Mouse (Mus musculus) midbrain, embryonic 14.5 days (tissue): ENCODE measurements around the gene Foxred1. TPM values are rescaled to one million over a fixed set of nuclear protein-coding genes. Genes with fewer than 3 reads are reported as not detected.

ENCODE experiments used
- ATAC-seq: fragments of 200-750 bp; cut with Nextera tagmentation; 2 replicates; pipeline ENCODE4 v1.8.0; 2017; ENCODE audit warnings: moderate number of reproducible peaks, moderate library complexity; ENCODE audit not compliant: low FRiP score, low TSS enrichment
- DNase-seq: peaks from one replicate; pipeline ENCODE4 v3.0.0-alpha.2; 2015
- H3K27ac ChIP-seq: fragments of 300-500 bp; sonication (generic); replicated peaks from 2 replicates; pipeline ENCODE4 v1.5.1; 2014; ENCODE audit warnings: mild to moderate bottlenecking, low read depth, low read length, moderate library complexity
- H3K27me3 ChIP-seq: fragments of 300-500 bp; sonication (generic); 2 replicates; pipeline ENCODE4 v1.6.1; 2014; ENCODE audit warnings: low read length, control low read depth, mixed read lengths; ENCODE audit not compliant: control insufficient read depth, insufficient read depth
- H3K36me3 ChIP-seq: fragments of 300-500 bp; sonication (generic); 2 replicates; pipeline ENCODE4 v1.6.1; 2014; ENCODE audit warnings: low read length, control low read depth; ENCODE audit not compliant: control insufficient read depth, insufficient read depth
- H3K4me1 ChIP-seq: fragments of 300-500 bp; sonication (generic); 2 replicates; pipeline ENCODE4 v1.6.1; 2014; ENCODE audit warnings: mild to moderate bottlenecking, antibody characterized with exemption, low read length, control low read depth; ENCODE audit not compliant: control insufficient read depth, insufficient read depth
- H3K4me2 ChIP-seq: fragments of 300-500 bp; sonication (generic); 2 replicates; pipeline ENCODE4 v1.6.1; 2014; ENCODE audit warnings: mild to moderate bottlenecking, low read length, moderate library complexity
- H3K4me3 ChIP-seq: fragments of 300-500 bp; sonication (generic); replicated peaks from 2 replicates; pipeline ENCODE4 v1.5.1; 2014; ENCODE audit warnings: low read depth, low read length
- H3K9ac ChIP-seq: fragments of 300-500 bp; sonication (generic); replicated peaks from 2 replicates; pipeline ENCODE4 v1.6.1; 2014; ENCODE audit warnings: mild to moderate bottlenecking, low read length, moderate library complexity
- H3K9me3 ChIP-seq: fragments of 300-500 bp; sonication (generic); 2 replicates; pipeline ENCODE4 v1.6.1; 2016; ENCODE audit warnings: low read length, control low read depth, mixed read lengths; ENCODE audit not compliant: control insufficient read depth
- WGBS: fragments of 180-500 bp; shearing (Covaris S2); extraction: QIAGEN DNeasy Blood & Tissue Kit; methylation state at CpG from one replicate; pipeline ENCODE4 v1.1.7; 2014; 5-methylcytosine and 5-hydroxymethylcytosine counted together
- polyA plus RNA-seq: library from polyadenylated mRNA; unstranded; fragments of >200 nt; fragmentation: Nextera tagmentation; extraction: Ambion mirVana; gene quantifications from 2 replicates; pipeline ENCODE4 v1.2.1, GENCODE M21; 2014

The Foxred1 gene
- polyA plus RNA-seq, 1 experiment from 2014 or later = 40.6 TPM

DNA sequence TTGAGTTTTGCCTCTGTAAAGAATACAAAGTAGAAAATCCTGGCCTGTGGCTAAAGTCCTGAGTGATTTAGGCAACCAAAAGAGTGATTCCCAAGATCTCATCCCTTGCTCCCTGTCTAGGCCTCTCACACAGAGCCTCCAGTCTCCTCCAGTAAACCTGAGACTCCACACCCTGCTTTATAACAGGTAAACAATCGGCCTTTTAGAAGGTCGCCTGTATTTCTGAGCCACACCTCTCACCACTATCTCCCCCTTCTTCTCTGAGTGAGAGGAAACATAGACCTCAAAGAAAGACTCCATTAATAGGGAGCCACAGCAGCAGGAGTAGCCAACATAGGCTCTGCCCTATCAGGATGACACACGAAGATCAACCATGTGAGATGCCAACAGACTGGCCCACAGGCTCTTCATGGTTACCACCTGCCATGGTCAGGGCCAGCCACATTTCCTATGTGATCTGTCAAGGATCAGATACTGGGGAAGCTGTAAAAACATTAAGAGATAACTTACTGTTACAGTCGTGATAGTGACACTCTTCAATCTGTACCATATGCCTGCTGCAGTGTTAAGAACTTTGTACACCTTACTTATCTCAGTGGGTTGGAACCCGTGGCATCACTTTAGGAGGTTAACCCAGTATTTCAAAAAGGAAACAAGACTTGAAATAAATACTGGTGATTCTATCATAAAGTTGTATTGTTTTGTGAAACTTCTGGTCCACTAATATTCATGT, 46.5 kb downstream of the Foxred1 start:
- Histone ChIP-seq H3K27ac (no peak overlapping the region), H3K4me1 (no peaks in the 10 kb centered on the region), H3K4me2 (no peak overlapping the region), H3K4me3 (no peak overlapping the region), H3K27me3 (no peaks in the 10 kb centered on the region), H3K9me3 (no peaks in the 10 kb centered on the region), H3K36me3 (peaks cover 9% of the 10 kb centered on the region), H3K9ac (no peak overlapping the region)
- ATAC-seq = no peak
- 89% methylated on average over 5 of the region's 5 CpGs for WGBS
- DNase-seq = no peak

DNA sequence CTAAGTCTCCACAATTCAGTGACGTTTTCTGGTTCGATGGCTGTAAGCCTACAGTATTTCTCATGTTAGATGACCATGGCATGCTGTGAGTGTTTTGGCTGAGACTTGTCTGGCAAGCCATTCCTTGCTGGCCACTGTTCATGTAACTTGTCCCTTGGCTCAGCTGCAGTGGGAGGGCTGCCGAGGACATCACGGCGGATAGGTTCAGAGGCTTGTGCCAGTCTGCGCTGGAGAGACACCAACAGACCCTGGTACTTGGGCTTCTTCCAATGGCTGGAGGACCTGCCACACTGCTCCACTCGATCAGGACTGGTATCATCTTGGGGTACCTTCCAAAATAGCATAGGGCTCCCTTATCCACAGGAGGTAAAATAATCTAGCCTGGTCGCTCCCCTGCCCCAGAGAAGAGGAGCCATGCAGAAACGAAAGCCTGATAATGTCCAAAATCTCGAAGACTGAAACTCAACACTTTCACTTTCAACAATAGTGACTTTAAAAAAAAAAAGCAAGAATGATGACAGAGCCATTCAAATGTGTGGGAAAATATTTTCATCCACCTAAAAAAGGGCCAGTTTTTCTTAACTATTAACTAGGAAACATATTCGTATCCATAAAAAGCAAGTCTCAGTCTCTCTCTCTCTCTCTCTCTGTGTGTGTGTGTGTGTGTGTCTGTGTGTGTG, 47.7 kb downstream of the Foxred1 start:
- Histone ChIP-seq H3K9ac (no peak overlapping the region), H3K4me3 (no peak overlapping the region), H3K27me3 (no peaks in the 10 kb centered on the region), H3K36me3 (peaks cover 6% of the 10 kb centered on the region; the same call in 1 of the 2 replicates), H3K4me2 (no peak overlapping the region), H3K4me1 (no peaks in the 10 kb centered on the region), H3K9me3 (no peaks in the 10 kb centered on the region), H3K27ac (no peak overlapping the region)
- WGBS = 93% methylated on average over 11 of the region's 11 CpGs
- no peak for ATAC-seq
- no peak for DNase-seq

DNA sequence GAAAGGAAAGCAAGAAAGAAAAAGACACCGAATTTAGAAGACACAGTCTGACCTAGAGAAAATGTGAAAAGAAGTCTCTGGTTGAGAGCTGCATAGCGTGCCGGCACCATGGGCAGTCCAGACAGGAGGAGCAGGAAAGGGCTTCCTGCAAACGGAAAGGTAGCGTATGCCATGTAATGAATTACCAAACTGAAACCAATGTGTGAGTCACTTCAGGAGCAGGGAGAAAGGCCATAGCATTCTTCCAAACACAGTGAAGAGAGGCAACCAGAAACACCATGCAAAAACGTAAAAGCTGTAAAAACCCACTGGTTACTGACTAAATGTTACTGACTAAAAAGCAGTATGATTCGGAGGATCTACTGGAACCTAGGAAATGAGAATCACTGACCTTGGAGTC, 49.1 kb downstream of the Foxred1 start:
- Histone ChIP-seq H3K36me3 (peaks cover 6% of the 10 kb centered on the region; the same call in 1 of the 2 replicates), H3K27me3 (no peaks in the 10 kb centered on the region), H3K4me3 (no peak overlapping the region), H3K4me2 (no peak overlapping the region), H3K27ac (no peak overlapping the region), H3K9ac (no peak overlapping the region), H3K9me3 (no peaks in the 10 kb centered on the region), H3K4me1 (no peaks in the 10 kb centered on the region)
- no peak for ATAC-seq
- WGBS = 94% methylated on average over 7 of the region's 7 CpGs
- DNase-seq = no peak

DNA sequence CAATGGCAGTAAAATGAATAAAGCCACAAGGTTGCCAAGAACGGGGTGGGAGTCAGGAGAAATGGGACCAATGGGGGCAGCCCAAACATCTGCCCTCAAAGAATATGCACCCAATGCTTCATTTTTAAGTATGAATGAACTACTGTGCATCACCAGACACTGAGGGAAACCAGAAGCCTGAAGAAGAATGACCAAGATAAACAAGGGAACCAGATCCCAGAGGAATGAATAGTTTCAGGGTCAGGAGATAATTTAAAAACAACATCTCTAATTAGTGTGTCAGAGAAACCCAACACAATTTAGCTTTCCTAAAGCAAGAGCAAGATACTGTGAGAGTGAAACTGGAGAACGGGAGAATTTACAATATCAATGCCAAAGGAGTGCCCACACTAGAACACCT, 50.2 kb downstream of the Foxred1 start:
- Histone ChIP-seq H3K4me1 (no peaks in the 10 kb centered on the region), H3K4me2 (no peak overlapping the region), H3K36me3 (peaks cover 6% of the 10 kb centered on the region; the same call in 1 of the 2 replicates), H3K27me3 (no peaks in the 10 kb centered on the region), H3K27ac (no peak overlapping the region), H3K4me3 (no peak overlapping the region), H3K9me3 (no peaks in the 10 kb centered on the region), H3K9ac (no peak overlapping the region)
- DNase-seq (no peak), ATAC-seq (no peak)
- WGBS = 92% methylated on average over 2 of the region's 2 CpGs

DNA sequence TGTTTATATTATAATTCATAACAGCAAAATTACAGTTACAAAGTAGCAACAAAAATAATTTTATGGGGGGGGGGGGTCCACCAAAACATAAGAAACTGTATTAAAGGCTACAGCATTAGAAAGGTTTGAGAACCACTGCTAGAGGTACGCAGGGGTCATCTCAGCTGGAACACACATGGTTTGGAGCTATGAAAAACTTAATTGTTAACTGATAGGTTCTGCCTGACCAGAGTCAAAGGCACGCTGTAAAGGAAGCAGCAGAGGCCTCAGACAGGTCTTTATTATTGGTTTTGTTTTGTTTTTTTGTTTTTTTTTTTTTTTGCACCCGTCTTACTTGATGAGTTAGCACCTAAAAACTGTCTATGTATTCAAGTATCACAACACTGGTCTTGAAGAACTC, 52.4 kb downstream of the Foxred1 start:
- H3K36me3 ChIP-seq = peaks cover 6% of the 10 kb centered on the region; the same call in 1 of the 2 replicates
- ATAC-seq = no peak
- WGBS = 83% methylated on average over 3 of the region's 3 CpGs
- no peaks in the 10 kb centered on the region for H3K27me3 ChIP-seq
- H3K27ac ChIP-seq = no peak overlapping the region
- H3K4me2 ChIP-seq = no peak overlapping the region
- no peak overlapping the region for H3K9ac ChIP-seq
- H3K4me3 ChIP-seq = no peak overlapping the region
- H3K9me3 ChIP-seq = no peaks in the 10 kb centered on the region
- DNase-seq = no peak
- H3K4me1 ChIP-seq = no peaks in the 10 kb centered on the region

DNA sequence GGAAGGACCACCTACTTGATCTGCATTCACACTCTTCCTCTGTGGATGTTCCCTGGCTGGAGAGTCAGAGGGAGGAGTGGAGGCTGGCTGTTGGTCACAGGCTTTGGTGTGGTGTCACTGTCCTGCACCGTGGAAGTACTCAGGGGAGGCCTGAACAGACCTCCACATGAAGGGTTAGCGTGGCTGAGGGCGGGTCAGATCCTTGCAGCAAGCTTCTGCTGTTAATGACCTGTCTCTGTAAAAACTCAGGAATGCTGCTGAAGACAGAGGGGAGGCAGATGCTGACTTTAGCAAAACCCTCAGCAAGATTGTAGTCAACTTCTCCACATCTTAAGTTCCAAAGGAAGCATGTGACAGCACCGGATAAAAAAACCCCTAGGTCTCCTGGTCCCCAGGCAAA, 54.0 kb downstream of the Foxred1 start:
- WGBS = 93% methylated on average over 4 of the region's 4 CpGs
- no peak for DNase-seq
- no peak for ATAC-seq
- H3K9me3 ChIP-seq = no peaks in the 10 kb centered on the region
- no peak overlapping the region for H3K4me2 ChIP-seq
- H3K36me3 ChIP-seq = no peaks in the 10 kb centered on the region
- no peaks in the 10 kb centered on the region for H3K27me3 ChIP-seq
- H3K4me3 ChIP-seq = no peak overlapping the region
- H3K27ac ChIP-seq = no peak overlapping the region
- no peak overlapping the region for H3K9ac ChIP-seq
- no peaks in the 10 kb centered on the region for H3K4me1 ChIP-seq

DNA sequence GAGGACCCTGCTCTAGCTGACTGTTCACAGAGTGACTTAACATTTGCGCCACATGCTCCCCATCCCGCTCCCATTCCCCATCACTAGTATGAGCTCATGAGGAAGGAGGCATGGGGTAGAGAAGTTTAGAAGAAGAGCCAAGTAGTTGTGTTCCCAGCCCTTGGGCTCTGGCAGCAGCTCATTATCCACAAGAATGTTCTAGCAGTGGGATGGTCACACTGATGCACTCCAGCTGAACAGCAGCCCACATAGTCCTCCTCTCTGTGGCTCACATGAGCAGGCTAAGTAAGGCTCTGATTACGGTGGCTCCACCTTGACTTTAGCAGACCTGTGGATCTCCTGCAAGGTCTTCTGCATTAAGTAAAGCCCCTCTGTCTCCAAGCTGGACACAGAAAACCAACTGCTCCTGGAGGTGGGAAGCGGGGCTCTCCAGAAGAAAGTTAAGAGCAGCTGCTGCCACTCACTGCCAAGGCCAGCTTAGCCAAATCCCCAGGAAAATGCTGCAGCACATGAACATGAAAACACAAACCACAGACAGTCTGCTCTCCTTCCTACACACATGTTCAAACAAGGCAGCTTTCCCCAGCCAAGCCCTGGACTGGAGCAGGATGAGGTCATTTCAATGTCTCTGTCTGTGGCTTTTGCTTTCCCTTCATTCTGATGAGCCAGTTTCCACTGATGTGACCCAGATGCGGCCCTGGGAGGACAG, 54.7 kb downstream of the Foxred1 start:
- no peak overlapping the region for H3K4me2 ChIP-seq
- ATAC-seq = no peak
- no peak overlapping the region for H3K9ac ChIP-seq
- DNase-seq = no peak
- H3K36me3 ChIP-seq = no peaks in the 10 kb centered on the region
- WGBS = 95% methylated on average over 5 of the region's 5 CpGs
- H3K9me3 ChIP-seq = no peaks in the 10 kb centered on the region
- H3K27ac ChIP-seq = no peak overlapping the region
- H3K4me3 ChIP-seq = no peak overlapping the region
- no peaks in the 10 kb centered on the region for H3K4me1 ChIP-seq
- H3K27me3 ChIP-seq = no peaks in the 10 kb centered on the region
